Mouse (Mus musculus) bone marrow, adult 2 months (tissue): ENCODE data around the gene Mpg.

Experiments used
- CTCF ChIP-seq: fragments of 200-500 bp; IDR thresholded peaks from 2 replicates; pipeline ENCODE4 v1.5.1; 2011; ENCODE audit warnings: low read length, control low read depth; ENCODE audit not compliant: control insufficient read depth, insufficient read depth
- POLR2A ChIP-seq: fragments of 200-500 bp; IDR thresholded peaks from 2 replicates; pipeline ENCODE4 v1.6.1; 2011; ENCODE audit warnings: low read depth, mild to moderate bottlenecking, control low read depth, low read length, borderline replicate concordance; ENCODE audit not compliant: control insufficient read depth

GRCm38 (mm10) chr11:32248350-32248749 lies 22.0 kb downstream of the Mpg start:
- TF ChIP-seq CTCF (no peak), POLR2A (no peak)
